Mouse (Mus musculus) forebrain, embryonic 10.5 days (tissue): ENCODE data around the gene Nt5c1a. TPM values are rescaled to one million over a fixed set of nuclear protein-coding genes. Genes with fewer than 3 reads are reported as not detected.

Experiments used
- DNase-seq: peaks from one replicate; pipeline ENCODE4 v3.0.0-alpha.2; 2017; ENCODE audit warnings: low spot score; ENCODE audit errors: extremely low spot score
- H3K27ac ChIP-seq: fragments of 300-500 bp; sonication (generic); 2 replicates; pipeline ENCODE4 v1.5.1; 2016; ENCODE audit warnings: mild to moderate bottlenecking
- H3K27me3 ChIP-seq: fragments of 300-500 bp; sonication (generic); 2 replicates; pipeline ENCODE4 v1.6.1; 2016; ENCODE audit warnings: mild to moderate bottlenecking; ENCODE audit not compliant: poor library complexity, severe bottlenecking
- H3K36me3 ChIP-seq: fragments of 300-500 bp; sonication (generic); replicated peaks from 2 replicates; pipeline ENCODE4 v1.6.1; 2016; ENCODE audit warnings: mild to moderate bottlenecking, moderate library complexity
- H3K4me1 ChIP-seq: fragments of 300-500 bp; sonication (generic); 2 replicates; pipeline ENCODE4 v1.6.1; 2016
- H3K4me3 ChIP-seq: fragments of 300-500 bp; sonication (generic); 2 replicates; pipeline ENCODE4 v1.5.1; 2016; ENCODE audit warnings: mild to moderate bottlenecking, moderate library complexity
- H3K9me3 ChIP-seq: fragments of 300-500 bp; sonication (generic); 2 replicates; pipeline ENCODE4 v1.6.1; 2016; ENCODE audit warnings: mild to moderate bottlenecking, moderate library complexity
- WGBS: fragments of 180-500 bp; shearing (Covaris S2); methylation state at CpG from one replicate; pipeline ENCODE4 v1.1.7; 2016; 5-methylcytosine and 5-hydroxymethylcytosine counted together
- polyA plus RNA-seq: library from polyadenylated mRNA; unstranded; fragments of >200 nt; fragmentation: Nextera tagmentation; extraction: Ambion mirVana; gene quantifications from 2 replicates; pipeline ENCODE4 v1.2.1, GENCODE M21; 2016

Nt5c1a gene
- polyA plus RNA-seq, 1 experiment from 2014 or later, result not detected

DNA sequence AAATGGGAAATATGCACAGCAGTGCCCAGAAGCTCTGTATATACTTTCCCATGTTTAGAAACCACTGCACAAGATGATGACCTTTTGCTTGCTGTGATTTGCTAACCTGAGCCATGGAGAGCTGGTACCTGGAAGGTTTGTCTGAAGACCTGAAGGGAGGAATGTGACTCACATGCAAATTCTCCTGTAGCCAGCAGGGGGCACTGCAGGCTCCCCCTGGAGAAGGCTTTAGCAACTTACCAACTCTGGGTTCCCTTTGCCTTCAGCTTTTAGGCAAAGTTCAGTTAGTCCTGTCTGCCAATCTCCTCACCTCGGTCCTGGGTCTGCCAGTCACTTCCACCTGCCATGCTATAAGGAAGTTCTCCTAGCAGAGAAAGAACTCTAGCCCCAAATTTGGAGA is 15.5 kb downstream of the Nt5c1a start:
- no peak overlapping the region for H3K4me3 ChIP-seq
- no peak overlapping the region for H3K27ac ChIP-seq
- peak; percentile 44 for DNase-seq
- 37% methylated on average over 1 of the region's 1 CpGs for WGBS
- no peaks in the 10 kb centered on the region for H3K9me3 ChIP-seq
- peaks cover 23% of the 10 kb centered on the region for H3K4me1 ChIP-seq
- H3K36me3 ChIP-seq, result no peaks in the 10 kb centered on the region
- H3K27me3 ChIP-seq, result no peaks in the 10 kb centered on the region; the same call in 1 of the 2 replicates

DNA sequence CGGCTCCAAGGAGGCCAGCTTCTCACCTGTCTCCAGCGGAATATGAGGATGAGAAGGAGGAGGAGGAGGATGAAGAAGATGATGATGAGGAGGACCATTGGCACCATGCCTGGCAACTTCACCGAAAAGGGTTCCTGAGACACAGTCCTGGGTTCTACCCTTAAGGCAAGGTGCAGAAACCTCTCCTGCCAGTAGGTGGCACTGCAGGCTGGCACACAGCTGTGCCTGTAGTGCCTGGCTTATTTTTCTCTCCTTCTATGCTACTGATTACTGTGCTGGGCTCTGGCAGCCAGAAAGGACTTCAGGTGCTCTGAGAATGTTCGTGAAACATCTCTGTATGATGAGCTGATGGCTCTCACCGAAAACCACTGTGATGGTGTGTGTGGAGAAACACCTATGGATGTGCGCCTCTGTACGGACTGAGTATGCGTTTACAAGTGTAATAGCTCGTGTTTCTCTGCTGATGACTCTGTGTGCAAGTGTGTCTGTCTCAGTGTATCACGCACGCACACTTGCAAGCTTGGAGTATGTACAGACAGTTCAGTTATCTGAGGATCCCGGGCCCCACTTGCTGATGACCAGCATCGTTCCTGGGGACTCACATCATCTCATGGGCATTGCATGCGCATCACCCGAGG is 18.5 kb downstream of the Nt5c1a start:
- WGBS, result 73% methylated on average over 15 of the region's 15 CpGs
- no peaks in the 10 kb centered on the region for H3K36me3 ChIP-seq
- DNase-seq, result peak; percentile 72
- peaks cover 13% of the 10 kb centered on the region for H3K4me1 ChIP-seq
- no peaks in the 10 kb centered on the region for H3K27me3 ChIP-seq
- no peak overlapping the region for H3K27ac ChIP-seq
- H3K9me3 ChIP-seq, result no peaks in the 10 kb centered on the region
- H3K4me3 ChIP-seq, result no peak overlapping the region

DNA sequence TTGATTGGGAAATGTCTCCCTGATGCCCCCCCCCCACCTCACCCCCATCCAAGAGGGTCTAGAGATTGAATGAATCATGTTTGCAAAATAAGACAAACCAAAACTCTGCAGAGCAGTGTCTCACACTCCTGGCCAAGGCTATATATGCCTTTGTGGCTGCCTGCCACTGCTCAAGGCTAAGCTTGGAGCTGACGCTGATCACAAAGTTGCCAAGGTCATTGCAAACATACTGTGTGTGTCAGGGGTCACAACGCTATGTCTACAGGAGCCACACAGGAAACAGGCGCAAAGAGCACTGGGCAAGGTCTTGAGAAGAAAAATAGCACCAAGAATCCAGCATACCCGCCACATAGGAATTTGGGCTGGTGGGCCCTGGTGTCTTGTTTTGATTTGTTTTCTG is 19.3 kb downstream of the Nt5c1a start:
- Histone ChIP-seq H3K4me3 (no peak overlapping the region), H3K4me1 (peaks cover 5% of the 10 kb centered on the region), H3K36me3 (no peaks in the 10 kb centered on the region), H3K27me3 (no peaks in the 10 kb centered on the region), H3K27ac (no peak overlapping the region), H3K9me3 (no peaks in the 10 kb centered on the region)
- DNase-seq, result no peak
- WGBS, result 86% methylated on average over 4 of the region's 4 CpGs

DNA sequence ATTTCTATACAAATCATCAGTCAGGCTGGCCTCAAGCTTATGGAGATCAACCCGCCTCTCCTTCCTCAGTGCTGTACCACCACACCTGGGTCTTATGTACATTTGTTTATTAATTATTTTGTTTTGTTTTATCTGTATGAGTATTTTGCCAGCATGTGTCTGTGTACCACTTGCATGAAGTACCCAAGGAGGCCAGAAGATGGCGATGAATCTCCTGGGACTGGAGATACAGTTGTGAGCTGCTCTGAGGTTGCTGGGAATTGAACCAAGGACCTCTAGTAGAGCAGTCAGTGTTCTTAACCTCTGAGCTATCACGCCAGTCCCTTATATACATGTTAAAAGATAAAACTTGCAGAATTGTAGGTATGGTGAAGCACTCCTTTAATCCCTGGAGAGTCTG is 22.0 kb downstream of the Nt5c1a start:
- Histone ChIP-seq H3K9me3 (no peaks in the 10 kb centered on the region), H3K27ac (no peak overlapping the region), H3K4me1 (peaks cover 17% of the 10 kb centered on the region), H3K4me3 (no peak overlapping the region), H3K36me3 (no peaks in the 10 kb centered on the region), H3K27me3 (peaks cover 3% of the 10 kb centered on the region; the same call in 1 of the 2 replicates)
- WGBS, result 42% methylated on average over 3 of the region's 3 CpGs
- DNase-seq, result no peak

DNA sequence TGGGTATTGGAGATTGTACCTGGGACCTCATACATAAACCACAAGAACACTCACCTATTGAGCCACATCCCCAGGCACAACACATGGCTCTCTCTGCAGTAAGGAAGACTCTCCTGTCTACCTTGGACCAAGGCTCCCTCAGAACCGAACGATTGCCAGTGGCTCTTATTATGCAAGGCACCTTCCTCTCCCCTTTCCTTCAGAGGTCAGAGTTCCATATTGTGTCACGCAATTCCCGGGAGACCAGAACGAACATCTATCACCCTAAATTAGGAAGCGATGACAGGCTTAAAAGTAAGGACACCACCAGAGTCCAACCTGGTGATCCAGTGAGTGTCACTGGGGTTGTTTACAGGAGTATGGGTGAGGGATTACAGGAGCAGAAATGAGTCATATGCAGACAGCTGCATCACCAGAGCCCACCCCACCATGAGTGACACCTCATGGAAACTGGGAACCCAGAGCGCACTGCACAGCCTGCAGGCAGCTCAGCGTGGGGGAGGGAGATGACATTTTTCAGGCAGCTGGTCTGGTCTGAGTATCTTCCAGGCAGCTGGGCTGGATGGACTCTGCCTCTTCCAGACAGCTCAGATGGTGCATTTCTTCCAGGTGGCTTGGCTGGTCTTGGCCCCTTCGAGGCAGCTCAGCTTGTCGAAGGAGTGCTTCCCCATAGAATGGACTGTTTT is 24.6 kb downstream of the Nt5c1a start:
- H3K9me3 ChIP-seq, result no peaks in the 10 kb centered on the region
- no peak overlapping the region; the same call in 1 of the 2 replicates for H3K27ac ChIP-seq
- DNase-seq, result no peak
- peaks cover 24% of the 10 kb centered on the region for H3K27me3 ChIP-seq
- 87% methylated on average over 10 of the region's 10 CpGs for WGBS
- no peaks in the 10 kb centered on the region for H3K36me3 ChIP-seq
- peaks cover 20% of the 10 kb centered on the region for H3K4me1 ChIP-seq
- no peak overlapping the region for H3K4me3 ChIP-seq

DNA sequence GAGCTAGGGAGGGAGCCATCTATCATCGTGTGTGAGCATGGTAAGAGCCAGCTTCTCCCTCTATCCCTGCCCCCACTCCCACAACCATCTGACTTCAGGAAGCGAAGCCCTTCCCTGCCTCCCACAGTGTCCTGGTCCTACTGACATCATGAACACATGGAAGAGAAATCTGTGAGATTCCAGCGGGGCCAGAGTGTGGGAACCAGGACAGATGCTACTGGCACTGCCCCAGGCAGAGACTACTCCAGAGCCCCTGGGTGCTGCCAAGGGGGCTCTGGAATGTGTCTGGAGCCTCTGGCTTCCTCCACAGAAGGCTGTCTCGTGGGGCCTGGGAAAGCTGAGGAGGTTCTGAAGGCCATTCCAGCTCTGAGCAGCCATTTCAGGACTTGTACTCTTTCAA is 26.4 kb downstream of the Nt5c1a start:
- Histone ChIP-seq H3K27ac (no peak overlapping the region), H3K4me3 (no peak overlapping the region), H3K4me1 (peaks cover 21% of the 10 kb centered on the region), H3K9me3 (no peaks in the 10 kb centered on the region), H3K36me3 (no peaks in the 10 kb centered on the region), H3K27me3 (peaks cover 39% of the 10 kb centered on the region)
- 56% methylated on average over 4 of the region's 4 CpGs for WGBS
- DNase-seq, result no peak

DNA sequence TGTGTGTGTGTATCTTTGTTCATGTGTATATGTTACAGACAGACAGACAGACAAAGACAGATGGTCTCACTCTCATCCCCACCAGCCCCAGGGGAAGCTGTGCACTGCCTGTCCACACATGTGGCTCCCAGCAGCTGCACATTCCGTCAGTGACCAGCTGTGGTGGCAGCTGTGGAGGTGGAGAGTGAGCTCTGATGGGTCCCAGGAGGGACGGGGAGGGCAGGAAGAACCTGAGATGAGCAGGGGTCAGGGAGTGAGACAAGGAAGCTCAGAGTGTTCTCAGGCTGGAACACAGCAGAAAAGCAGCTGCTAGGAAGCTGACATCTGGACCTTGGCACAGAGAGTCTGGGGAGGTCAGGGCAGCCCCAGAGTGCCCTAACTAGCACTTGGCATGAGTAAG is 27.0 kb downstream of the Nt5c1a start:
- Histone ChIP-seq H3K9me3 (no peaks in the 10 kb centered on the region), H3K27me3 (peaks cover 45% of the 10 kb centered on the region), H3K4me3 (no peak overlapping the region), H3K4me1 (peaks cover 27% of the 10 kb centered on the region), H3K36me3 (no peaks in the 10 kb centered on the region), H3K27ac (no peak overlapping the region)
- 39% methylated on average over 2 of the region's 2 CpGs for WGBS
- DNase-seq, result no peak

DNA sequence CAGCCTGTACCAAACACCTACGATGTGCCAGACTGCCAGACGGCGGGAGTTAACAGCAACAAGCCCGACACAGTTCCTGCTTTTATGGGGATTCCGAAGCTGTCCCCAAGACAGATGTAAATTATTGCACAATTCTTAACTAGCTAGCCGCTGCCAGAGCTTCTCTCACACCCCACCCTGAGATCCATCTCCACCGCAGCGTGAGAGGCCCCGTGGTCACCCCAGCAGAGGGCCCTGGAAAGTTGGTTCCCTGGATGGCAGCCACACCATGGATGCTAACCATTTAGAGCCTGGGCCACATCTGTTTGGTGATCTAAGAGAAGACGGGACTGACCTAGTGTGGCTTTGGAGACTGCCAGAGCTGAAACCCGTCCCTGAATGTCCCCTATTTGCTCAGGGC is 27.9 kb downstream of the Nt5c1a start:
- 87% methylated on average over 11 of the region's 11 CpGs for WGBS
- H3K4me1 ChIP-seq, result peaks cover 35% of the 10 kb centered on the region
- DNase-seq, result no peak
- no peaks in the 10 kb centered on the region for H3K36me3 ChIP-seq
- H3K27me3 ChIP-seq, result peaks cover 54% of the 10 kb centered on the region
- no peaks in the 10 kb centered on the region for H3K9me3 ChIP-seq
- no peak overlapping the region for H3K4me3 ChIP-seq
- no peak overlapping the region for H3K27ac ChIP-seq

DNA sequence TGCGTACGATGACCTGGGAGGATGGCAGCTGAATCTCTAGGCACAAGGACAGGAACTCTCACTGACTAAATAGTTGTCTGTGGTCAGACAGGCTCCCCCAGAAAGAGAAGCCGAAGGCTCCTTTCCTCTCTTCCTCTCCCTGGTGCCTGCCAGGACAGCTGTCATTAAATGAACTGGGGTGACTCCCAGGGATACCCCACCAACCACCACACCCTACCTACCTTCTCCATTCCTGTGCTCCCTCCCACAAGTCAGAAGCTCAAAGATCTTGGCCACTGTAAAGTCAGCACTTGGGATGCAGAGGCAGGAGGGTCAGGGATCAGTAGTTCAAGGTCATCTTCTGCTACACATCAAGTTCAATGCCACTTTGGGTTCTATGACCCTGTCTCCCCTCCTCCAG is 31.5 kb downstream of the Nt5c1a start:
- Histone ChIP-seq H3K27me3 (peaks cover 90% of the 10 kb centered on the region), H3K4me1 (peaks cover 42% of the 10 kb centered on the region), H3K4me3 (peak overlapping the region; percentile 62; the same call in 1 of the 2 replicates), H3K9me3 (no peaks in the 10 kb centered on the region), H3K36me3 (no peaks in the 10 kb centered on the region), H3K27ac (0 out of 2 replicates have a peak overlapping the region, but pooled peaks have one; percentile 72)
- DNase-seq, result no peak
- WGBS, result 55% methylated on average over 3 of the region's 3 CpGs

DNA sequence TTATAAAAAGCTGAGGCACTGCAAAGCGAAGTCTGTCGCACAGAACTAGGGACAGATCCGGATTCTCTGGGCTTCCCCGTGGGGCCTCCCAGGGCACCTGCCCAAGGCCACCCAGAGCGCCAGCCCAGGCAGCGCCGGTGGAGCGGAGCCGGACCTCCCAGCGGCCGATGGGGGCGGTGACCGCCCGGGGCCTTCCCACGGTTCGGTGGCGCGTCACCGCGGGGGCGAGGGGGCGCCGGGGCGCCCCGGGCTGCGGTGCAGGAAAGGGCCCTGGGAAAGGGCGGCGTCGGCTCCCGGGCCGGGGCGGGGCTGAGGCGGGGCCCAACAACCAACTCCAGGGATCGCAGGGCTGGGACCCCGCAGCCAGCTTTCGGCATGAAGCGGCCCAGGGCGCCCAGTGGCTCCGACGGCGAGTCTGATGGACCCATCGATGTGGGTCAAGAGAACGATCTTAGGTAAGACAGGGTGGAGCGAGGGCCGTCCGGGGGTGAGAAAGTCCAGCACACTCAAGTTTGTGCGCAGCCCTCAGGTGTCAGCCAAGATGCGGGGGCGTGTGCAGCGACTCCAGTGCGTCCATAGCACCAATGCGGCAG is 32.3 kb downstream of the Nt5c1a start, which contains the start of gene Heyl:
Gene Heyl (plus strand): TSS at position 65 of the 593 bp plus-strand sequence.
- no peaks in the 10 kb centered on the region for H3K36me3 ChIP-seq
- H3K27ac ChIP-seq, result peak within 1 kb of the TSS; percentile 72
- peaks cover 94% of the 10 kb centered on the region for H3K27me3 ChIP-seq
- DNase-seq, result peak; percentile 38
- no peaks in the 10 kb centered on the region for H3K9me3 ChIP-seq
- peaks cover 40% of the 10 kb centered on the region for H3K4me1 ChIP-seq
- WGBS, result 2% methylated on average over 52 of the region's 52 CpGs
- peak within 1 kb of the TSS; percentile 62 for H3K4me3 ChIP-seq

DNA sequence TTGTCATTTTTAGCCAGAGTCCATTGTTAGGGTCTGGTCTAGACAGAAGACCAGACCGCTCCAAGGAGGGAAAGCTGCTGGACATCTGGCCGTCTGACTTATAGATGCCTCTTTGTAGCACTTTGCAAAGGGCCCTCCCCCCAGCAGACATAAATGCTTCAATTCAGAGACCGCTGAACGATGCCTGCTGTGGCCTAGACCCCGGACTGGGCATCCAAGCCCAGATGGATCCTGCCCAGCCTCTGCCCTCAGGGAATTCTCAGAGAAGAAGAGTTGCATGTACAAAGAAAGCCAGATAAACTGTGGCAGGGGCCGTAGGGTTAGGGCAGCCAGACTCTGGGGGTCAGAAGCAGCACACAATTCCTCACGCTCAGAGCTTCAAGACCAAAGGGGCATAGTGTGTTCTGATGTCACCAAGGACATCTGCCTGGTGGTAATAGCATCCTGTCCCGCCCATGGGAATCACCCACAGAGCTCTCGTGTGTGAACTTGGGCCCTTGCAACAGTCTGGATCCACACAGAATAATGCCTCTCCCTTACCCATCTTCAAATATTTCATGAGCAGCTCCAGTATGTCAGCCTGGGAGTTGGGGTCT is 34.6 kb downstream of the Nt5c1a start:
- H3K4me1 ChIP-seq, result peaks cover 57% of the 10 kb centered on the region
- 63% methylated on average over 9 of the region's 9 CpGs for WGBS
- no peaks in the 10 kb centered on the region for H3K9me3 ChIP-seq
- DNase-seq, result no peak
- peaks cover 97% of the 10 kb centered on the region for H3K27me3 ChIP-seq
- H3K36me3 ChIP-seq, result no peaks in the 10 kb centered on the region
- peak overlapping the region; percentile 51; the same call in 1 of the 2 replicates for H3K27ac ChIP-seq
- H3K4me3 ChIP-seq, result no peak overlapping the region

DNA sequence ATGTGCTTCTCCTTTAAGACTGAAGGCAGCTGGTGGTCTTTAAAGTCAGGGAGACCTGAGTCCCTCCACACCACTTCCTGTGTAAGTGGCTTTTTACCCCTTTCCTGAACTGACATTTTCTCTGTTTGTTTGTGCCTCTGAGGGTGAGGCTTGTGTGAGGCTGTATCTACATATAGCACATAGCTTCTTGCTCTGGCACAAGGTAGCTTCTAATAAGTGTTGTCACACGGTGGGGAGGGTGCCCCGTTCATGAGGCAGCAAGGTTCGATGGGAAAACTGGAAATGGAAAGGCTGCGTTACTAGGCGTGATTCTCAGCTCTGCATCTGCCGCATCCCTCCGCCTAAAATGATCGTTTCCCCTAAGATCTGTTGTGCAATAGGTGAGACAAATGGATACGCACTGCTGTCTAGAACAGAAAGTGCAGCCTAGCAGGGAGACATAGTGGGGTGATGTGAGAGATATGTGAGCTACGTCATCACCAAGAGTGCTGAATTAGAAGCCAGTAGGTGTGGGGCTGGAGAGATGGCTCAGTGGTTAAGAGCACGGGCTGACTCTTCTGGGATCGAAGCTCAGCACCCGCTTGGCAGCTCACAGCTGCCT is 35.2 kb downstream of the Nt5c1a start:
- 85% methylated on average over 13 of the region's 13 CpGs for WGBS
- peak overlapping the region; percentile 51; the same call in 1 of the 2 replicates for H3K27ac ChIP-seq
- no peak for DNase-seq
- peaks cover 100% of the 10 kb centered on the region for H3K27me3 ChIP-seq
- no peak overlapping the region for H3K4me3 ChIP-seq
- peaks cover 57% of the 10 kb centered on the region for H3K4me1 ChIP-seq
- H3K9me3 ChIP-seq, result no peaks in the 10 kb centered on the region
- no peaks in the 10 kb centered on the region for H3K36me3 ChIP-seq
